Mouse (Mus musculus) spleen, adult 18-20 months (tissue): ENCODE measurements at regions not wholly inside any gene's neighbourhood (a gene's known extent, or its start where the extent isn't known, plus 50 kb on each side); places are given as distances from the start of the nearest gene placed in this dataset.

Experiments
- DNase-seq, 2 experiments: peaks; one replicate each; pipeline ENCODE4 v3.0.0; 2022; ENCODE audit warnings: mixed read lengths in 2 of 2

DNA sequence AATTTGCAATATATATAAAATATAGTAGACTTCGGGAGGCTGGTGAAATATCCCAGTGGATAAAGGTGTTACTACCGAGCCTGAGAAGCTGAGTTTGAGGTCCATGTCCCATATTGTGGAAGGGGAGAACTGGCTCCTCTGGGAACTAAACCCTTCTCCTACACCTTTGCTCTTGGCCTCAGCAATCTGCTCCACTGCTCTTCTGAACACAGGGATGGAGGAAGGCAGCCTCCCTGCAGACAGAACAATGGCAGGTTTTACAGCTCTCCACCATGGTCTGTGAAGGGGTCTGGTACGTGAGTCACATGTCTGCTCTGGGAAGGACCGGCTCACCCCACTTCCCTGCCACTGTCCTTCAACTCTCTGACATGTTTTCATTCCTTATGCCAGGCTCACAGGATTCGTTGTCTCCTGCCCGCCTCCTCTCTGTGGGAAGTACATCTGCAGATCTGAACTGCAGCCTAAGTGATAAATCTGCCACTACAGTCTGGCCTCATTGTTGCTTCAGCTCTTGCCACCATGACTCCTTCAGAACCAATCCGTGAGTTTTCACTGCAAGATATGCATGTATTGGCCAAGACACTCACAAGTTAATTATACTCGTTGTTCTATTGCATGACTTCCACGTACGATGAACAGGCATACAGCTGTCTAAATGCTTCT lies 220.0 kb upstream of the Gm9767 start:
- no peak for DNase-seq

DNA sequence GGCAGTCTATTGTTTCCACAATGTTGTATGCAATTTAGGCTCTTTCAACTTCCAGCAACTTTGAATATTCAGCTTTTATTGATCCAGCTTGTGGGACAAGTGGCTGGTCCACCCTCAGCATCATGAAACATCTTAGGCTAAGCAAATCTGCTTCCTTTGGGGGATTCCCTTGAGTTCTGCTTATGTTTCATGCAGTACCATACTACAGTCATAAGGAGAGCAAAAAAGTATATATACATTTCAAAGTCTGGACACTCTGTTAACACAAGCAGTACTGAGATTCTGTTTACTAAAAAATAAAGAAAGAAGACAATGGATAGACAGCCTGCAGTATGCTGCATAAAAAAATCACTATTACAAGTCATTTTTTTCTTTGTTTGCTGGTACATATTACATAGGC lies 233.7 kb upstream of the Gm9767 start:
- no peak for DNase-seq

DNA sequence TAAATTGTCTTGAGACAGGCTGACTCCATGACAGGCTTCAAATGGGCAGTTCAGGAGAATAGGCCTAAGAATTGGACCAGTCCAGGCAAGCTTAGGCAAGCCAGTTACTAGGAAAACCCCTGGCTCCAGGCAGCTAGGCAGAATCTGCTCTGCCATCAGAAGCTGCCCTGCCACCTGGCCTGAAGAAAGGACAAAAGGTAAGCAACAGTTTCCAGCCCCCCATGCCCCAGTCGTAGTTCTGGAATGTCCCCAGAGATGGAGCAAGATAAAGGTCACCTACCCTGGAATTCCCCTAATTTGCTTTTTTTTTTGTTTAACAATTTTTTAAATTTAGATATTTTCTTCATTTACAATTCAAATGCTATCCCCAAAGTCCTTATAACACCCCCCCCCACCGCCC lies 248.8 kb upstream of the Gm9767 start:
- DNase-seq = no peak

DNA sequence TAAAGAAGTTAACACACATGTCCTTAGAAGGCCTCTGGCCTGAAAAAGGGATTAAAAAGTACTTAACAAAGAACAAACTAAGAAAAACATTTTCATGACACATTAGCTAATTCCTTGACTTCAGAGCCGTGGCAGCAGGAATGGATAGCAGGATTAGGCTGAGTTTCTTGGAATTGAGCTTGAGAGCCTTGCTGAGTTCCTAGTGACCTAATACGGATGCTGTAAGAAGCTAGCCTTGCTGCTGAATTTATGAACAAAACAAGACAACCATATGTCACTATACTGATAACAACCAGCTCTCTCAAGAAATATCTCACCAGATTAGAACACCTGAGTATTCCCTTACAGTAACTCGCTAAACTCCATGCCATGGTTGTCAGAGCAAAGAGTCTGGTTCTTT lies 268.2 kb upstream of the Smlr1 start:
- DNase-seq = no peak

DNA sequence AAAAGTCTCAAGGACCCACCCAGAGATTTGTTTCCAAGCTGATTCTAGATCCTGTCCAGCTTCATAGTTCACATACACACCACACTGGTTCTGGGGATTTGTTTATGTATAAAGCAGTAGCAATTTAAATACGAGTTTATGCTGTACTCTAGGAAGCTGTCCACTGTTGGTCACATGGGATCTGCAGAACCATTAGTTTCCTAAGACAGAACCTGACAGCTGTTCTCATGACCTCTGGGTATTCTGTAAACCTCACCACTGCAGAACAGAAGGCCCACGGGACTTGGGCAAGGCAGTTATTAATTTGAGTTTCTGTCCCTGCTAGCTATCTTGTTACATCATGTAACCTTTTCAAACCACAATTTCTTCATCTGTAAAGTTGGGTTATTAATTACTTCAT lies 265.4 kb upstream of the Smlr1 start:
- DNase-seq = no peak

DNA sequence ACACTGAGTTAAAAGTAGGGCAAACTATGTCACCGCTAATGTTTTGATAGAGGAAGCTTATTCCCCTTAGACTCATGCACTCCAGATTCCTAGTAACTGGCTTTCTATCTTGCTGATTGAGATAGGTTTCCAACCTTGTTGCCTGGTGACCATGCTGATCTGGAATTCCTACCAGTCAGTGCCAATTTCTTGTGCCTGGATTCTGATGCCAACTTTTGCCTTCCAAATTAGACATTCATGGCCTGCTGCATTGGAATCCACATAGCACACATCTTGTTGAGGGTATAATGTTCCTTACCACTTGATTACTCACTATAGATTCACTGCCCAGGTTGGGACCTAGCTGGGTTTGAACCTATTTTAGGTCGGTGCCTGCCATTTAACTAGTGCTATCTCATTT lies 262.8 kb upstream of the Smlr1 start:
- DNase-seq = no peak

DNA sequence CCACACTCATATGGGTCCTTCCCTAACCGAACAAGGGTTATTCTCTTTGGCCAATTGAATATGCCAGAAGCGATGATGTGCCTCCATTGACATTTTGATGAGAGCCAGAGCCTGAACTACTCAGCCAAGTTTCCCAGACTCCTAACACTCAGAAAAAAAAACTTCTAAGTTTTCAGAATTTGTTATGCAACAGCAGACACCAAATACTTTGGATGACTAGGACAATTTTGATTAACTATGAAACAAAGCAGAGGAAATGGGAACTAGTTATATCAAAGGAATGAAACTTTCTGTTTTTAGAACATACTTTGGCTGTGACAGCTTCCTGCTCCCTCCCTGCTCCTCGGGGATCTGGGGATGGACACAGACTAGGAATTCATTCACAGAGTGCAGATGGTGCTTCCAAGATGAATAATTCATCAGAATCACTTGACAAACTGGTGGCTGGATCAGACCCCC lies 254.3 kb upstream of the Smlr1 start:
- DNase-seq = no peak

DNA sequence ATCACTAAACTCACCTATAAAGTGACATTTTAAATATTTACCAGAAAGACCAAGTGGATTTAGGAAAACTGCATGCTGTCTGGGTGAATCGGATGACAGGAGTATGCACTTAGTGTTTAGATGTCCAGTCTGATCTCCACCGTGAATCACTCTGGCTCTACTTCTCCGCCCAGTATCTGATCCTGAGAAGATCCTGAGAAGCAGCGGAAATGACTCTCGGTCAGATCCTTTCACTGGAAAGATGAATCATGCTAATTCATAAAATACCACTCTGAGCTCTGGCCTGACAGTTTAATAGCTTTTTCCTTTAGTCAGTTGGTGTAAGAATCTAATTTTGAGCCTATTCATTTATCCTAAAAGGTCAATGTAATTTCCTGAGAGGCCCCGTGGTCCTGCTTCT lies 252.6 kb upstream of the Smlr1 start:
- DNase-seq = no peak

DNA sequence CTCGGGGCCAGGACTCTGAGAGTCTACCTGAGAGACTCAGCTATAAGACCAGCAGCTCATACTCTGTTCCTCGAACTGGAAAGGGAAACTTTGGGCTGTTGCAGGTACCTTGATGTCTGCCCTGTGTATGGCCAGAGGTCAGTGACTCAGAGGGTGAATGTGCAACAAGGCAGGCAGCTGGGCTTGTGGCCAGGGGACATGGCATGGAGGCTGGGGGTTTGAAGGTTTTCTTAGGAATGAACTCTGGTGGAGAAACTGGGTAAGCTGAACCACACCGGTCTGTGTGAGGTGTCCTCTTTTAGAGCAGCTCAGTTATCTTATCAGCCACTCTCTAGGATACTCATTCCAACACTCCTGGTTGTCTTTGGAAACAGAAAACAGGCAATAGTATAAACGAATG lies 251.9 kb upstream of the Smlr1 start:
- no peak for DNase-seq

DNA sequence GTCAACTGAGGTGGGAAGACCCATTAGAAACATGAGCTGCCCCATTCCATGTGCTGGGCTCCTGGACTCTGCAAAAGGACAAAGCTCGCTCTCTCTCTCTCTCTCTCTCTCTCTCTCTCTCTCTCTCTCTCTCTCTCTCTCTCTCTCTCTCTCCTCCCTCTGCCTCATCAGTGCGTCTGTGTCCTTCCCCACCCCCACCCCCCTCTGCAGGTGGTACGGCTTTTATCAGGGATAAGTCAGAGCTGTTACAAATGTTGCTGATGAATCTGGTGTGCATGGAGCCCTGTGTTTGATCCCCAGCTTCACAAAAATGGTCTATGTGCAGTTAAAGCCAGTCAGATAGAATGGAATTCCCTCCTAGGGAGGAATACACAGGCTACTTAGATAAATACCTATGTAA lies 247.8 kb upstream of the Smlr1 start:
- no peak for DNase-seq

DNA sequence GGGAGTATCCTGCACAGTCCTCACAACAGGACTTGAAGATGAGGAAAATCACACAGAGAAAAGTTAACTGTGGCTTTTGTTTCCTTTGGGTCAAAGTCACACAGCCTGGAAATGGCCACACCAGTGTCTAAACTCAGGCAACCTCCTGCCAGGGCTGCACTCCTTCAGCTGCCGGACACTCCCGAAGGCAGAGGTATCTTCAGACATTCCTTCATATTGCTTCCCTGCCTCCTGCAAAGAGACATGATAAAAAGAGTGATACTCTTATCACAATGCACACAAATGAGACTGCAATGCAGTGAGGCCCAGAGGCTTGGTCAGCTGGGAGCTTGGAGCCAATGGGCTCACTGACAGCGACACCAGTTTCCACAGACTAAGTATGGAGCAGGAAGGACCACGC lies 243.4 kb upstream of the Smlr1 start:
- DNase-seq = no peak

DNA sequence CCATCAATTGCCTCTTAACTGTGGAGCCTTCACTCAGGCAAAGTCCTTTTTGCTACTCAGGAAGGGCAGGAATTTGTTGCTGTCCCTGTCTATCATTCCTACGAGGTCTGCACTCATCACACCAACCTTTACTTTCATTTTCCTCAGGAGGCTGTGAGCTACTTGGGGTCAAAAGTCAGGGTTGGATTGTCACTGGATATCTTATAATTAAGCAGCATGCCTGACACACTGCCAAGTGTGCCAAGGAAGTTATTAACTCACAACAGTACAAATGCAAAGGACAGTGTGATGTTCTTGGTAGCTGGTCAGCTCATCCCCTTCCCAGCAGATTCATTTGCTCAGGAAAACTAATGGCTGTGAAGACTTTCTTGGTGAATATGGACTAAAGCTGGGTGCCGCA lies 241.7 kb upstream of the Smlr1 start:
- DNase-seq = no peak

DNA sequence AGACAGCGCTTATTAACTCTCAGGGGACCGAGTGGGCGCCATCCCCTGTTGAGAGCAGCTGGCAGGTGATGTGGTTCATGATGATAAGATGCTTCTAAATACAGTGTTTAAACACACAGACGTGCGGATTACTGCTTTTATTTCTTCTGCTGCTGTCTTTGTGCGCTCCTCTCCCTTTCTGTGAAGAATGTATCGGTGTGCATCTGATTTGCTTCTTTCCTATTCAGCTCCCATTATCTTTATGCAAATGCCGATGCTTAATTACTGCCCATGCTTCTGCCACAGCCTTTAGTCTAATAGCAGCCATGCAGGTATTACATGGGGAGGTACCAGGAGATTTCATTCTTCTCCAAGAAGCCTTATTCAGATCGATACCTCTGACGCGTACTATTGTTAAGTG lies 240.6 kb upstream of the Smlr1 start:
- no peak for DNase-seq

DNA sequence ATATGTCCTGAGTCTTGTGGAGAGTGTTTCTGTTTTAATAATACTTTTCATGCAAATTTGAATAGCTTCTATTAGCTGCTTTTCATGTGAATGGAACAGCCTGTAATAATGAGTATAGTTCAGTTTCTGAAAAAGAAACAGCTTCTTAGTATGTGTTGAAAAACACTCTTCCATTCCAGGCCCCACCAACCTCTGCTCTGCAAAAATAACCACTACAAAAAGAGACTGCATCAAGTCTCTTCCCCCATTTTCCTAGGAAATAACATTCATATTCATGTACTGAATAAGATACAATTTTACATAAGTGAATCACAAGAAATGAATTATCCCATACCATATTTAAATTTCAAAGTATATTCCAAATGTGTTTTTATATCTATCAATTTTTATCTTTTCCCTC lies 234.0 kb upstream of the Smlr1 start:
- no peak for DNase-seq

DNA sequence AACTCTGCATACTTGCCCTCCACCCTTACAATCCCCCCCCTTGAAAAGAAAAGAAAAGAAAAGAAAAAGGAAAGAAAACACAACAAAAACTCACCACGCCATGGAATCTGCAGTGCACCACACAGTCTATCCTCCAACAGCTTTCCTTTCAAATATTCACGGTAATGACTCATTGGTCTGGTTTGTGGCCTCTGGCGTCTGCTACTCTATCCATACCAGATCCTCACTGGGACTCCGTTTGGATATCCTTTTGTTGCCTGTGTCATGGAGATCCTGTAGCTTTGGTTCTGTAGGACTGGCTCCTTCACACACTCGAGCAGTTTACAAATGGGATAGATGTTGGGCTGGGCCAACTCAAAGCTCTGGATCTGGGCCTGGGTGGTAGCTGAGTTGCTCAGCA lies 232.4 kb upstream of the Smlr1 start:
- DNase-seq = no peak

DNA sequence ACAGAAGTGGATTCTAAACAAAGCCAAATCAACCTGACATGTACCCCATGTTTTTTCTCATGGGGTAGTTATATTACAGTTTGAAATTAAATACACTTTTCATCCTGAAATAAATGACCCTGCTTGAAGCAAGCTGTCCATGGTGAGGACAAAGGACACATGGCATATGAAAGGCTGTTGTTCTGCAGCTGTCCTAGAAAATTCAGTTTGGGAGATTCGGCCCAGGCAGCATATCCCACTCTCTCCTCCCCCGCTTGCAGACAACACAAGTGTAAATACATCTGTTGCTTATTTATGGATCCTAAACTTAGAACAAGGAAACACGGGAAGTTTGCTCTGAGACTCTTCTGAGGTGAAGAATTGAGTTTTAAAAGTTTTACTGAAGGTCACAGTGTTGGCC lies 218.2 kb upstream of the Smlr1 start:
- no peak for DNase-seq

DNA sequence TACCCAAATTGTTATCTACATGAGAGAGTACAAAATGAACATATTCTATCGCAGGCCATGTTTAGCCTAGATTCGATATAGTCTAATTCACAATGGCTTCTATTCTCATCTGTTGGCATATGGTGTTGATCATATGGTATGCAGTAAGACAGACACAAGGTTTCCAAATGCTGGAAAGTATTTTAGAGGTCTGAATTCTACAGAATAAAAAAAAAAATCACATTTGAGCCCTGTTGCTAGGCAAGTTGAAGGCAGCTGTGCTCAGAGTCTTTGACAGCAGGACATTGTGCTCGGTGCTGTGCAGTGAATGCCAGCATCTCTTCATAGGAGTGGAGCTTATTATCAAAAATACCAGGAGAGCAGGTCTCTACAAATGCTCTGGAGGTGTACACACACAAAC lies 206.6 kb upstream of the Smlr1 start:
- no peak for DNase-seq

DNA sequence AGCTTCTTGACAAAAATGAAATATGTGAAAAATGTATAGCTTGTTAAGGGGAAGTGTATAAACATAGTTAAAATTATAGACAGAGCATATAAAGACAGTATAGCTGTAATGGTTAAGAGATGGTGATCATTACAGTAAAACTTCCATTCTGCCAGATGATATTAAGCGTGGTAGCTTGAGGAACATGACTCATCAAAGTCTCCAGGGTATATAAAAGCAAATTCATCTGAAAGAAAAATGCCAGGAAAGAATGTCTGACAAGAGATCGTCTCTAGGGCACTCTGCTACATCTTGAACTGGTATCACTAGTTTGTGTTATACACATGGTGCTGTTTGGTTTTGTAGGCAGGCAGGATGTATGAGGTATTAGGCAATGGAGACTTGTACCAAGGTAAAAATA lies 204.9 kb upstream of the Smlr1 start:
- DNase-seq = no peak

DNA sequence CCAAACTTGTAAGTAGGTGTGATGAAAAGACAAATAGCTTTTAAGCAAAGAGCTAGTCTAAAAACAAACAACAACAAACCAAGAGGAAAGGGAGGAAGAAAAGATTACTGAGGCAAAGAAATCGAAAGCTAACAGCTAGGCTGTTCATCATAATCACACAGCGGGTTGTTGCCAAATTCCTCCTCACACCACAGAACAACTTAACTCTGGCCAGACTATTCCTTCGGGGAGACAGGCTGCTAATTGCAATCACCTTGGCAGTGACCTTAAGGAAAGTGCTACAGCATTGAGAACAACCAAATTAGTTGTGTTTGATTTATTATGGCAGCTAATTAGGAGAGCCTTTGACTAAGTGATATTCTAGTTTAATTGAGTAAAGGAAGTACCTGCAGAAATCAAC lies 194.4 kb upstream of the Smlr1 start:
- no peak for DNase-seq

DNA sequence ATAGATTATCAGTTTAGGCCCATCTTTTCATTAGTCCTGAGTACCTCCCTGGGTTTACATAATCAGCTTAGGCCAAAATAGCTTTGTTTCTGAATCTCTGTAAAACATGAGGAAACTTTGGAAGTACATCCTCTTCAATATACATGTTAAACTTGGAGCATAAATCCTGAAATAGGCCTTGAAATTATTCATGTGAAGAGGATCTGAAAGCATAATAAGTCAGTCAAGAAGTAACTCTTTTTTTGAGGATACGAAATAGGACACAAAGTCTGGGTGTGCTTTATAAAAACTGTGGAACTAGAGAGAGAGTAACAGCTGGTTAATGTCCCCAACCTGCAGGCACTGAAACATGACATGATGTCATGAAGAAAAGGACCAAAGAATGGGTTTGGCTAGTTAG lies 187.9 kb upstream of the Smlr1 start:
- no peak for DNase-seq

DNA sequence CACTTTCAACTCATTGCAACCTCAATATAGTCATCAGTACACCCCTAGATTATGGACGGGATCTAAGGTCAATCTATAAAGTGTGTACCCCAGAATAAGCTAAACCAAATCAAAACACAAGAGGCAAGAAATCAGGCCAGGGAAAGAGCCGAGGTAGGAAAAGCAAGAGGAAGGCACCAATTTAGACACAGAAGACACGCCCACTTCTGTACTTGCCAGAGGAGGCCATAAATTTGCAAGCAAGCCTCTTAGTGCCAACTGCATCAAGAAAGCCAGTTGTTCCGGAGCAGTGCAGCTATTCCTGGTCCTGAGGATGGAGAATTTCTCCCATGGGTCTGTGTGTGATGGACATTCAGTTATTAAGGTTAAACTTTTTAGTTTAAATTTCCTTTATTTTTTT lies 179.7 kb upstream of the Smlr1 start:
- no peak for DNase-seq

DNA sequence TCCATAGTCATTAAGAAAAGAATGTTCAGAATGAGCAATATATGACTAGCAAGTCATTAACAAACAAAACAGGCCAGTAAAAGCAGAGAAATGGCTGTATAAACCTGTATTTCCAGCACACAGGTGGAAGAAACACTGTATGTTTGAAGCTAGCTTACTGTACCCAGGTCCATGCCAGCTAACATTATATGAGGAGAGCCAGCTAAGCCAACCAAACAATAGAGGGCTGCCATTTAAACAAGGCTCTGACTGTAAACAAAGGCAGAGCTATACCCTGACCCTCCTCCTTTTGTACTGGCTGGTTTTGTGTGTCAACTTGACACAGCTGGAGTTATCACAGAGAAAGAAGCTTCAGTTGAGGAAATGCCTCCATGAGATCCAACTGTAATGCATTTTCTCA lies 178.6 kb upstream of the Smlr1 start:
- DNase-seq = no peak

DNA sequence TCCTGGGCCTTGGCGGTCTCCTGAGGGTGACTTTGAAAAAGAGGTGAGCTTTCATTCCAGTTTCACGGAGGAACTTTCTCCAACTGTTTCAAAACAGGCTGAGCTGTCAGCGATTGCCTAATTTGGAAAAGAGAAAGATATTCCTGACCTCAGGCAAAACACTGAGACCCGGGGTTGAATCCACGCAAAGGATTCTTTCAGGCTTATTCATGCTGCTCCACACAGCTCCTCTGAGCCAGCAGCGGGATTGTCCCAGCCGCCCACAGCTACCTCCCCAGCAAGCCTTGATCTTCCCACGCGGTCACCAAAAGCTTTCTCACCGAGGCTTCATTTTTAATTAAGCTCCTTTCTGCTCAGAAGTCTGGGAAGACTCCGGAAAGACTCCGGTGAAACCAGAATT lies 178.0 kb upstream of the Smlr1 start:
- no peak for DNase-seq

DNA sequence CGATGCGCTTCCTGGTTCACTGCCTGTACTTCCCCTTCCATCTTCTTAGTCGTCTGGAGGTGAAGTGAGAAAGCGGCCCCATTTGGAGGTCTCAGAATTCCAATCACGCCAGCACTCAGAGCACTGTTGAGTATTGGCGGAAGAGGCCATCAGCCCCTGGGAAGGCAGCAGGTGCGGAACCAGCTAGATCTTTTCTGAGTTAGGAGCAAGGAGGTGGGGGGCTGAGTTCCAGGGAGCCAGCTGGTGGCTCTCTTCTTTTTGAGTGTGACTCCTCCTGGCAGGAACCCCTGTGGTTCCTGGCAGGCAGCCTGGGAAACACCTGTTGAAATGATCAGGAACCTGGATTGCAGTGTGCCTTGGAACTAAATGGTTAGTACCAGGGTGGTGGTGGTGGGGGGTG lies 171.9 kb upstream of the Smlr1 start:
- DNase-seq = no peak

DNA sequence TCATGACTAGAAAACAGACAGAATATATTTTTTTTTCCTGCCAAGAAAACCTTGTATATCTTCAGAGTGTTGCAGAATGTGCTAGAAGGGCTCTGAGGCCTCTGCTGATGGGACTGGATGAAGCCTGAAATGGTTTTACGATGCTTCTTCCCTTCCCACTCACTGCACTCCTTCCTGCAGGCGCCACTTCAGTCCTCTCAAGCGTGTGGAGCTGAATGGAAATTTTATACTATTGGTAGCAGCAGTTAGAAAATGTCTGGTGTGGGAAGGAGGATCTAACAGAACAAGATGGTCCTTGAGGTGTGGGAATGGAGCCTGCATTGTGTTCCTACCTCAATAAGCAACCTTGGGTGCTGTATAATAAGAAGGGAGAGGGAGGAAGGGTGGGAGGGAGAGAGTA lies 166.1 kb upstream of the Smlr1 start:
- no peak for DNase-seq

DNA sequence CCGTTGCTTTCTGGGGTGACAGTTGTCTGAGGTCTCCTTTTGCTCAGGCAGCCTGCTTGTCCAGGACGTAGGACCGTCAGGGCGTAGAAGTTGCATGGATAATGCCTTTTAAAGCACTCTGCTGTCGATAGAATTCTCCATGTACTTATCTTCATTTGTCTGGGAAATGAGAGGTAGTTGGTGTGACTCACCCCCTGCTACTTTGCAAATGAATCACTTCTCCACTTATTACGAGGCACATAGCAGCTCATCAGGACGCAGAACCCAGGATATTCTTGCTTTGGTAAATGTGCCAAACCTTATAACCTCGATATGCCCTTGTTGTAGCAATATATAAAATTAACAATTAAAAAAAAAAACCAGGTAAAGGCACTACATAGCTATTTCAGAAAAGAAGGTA lies 159.7 kb upstream of the Smlr1 start:
- DNase-seq = no peak
